Mouse (Mus musculus) ES-Bruce4 (cell line): Measurements from ENCODE around the gene Ryk. TPM values are rescaled to one million over a fixed set of nuclear protein-coding genes. Genes with fewer than 3 reads are reported as not detected.

Experiments used
- H3K27ac ChIP-seq: 2 replicates; pipeline ENCODE4 v1.5.1; 2012; ENCODE audit warnings: low read length, inconsistent platforms; ENCODE audit not compliant: insufficient read depth
- H3K27me3 ChIP-seq: 2 replicates; pipeline ENCODE4 v1.6.1; 2012; ENCODE audit warnings: mild to moderate bottlenecking, low read length, inconsistent platforms; ENCODE audit not compliant: control insufficient read depth, poor library complexity, insufficient read depth, severe bottlenecking
- H3K36me3 ChIP-seq: 2 replicates; pipeline ENCODE4 v1.6.1; 2012; ENCODE audit warnings: inconsistent platforms, mild to moderate bottlenecking, low read length, moderate library complexity; ENCODE audit not compliant: control insufficient read depth, poor library complexity, insufficient read depth, severe bottlenecking
- H3K4me1 ChIP-seq: one replicate; pipeline ENCODE4 v1.8.1; 2011; ENCODE audit warnings: low read length; ENCODE audit not compliant: control insufficient read depth, insufficient read depth
- H3K4me3 ChIP-seq: 2 replicates; pipeline ENCODE4 v1.5.1; 2011; ENCODE audit warnings: low read depth, mild to moderate bottlenecking, low read length
- H3K9ac ChIP-seq: 2 replicates; pipeline ENCODE4 v1.6.1; 2012; ENCODE audit warnings: low read depth, mild to moderate bottlenecking, inconsistent platforms; ENCODE audit not compliant: poor library complexity, severe bottlenecking
- H3K9me3 ChIP-seq: replicated peaks from 2 replicates; pipeline ENCODE4 v1.6.1; 2012; ENCODE audit warnings: mild to moderate bottlenecking, low read length, inconsistent platforms; ENCODE audit not compliant: control insufficient read depth, poor library complexity, insufficient read depth, severe bottlenecking
- CTCF ChIP-seq: IDR thresholded peaks from one replicate; pipeline ENCODE4 v1.8.1; 2011; ENCODE audit warnings: low read depth, low read length
- EP300 ChIP-seq: IDR thresholded peaks from 2 replicates; pipeline ENCODE4 v1.6.1; 2011; ENCODE audit warnings: low read depth, low read length; ENCODE audit not compliant: insufficient read depth
- POLR2A ChIP-seq: IDR thresholded peaks from one replicate; pipeline ENCODE4 v1.8.1; 2011; ENCODE audit warnings: low read length; ENCODE audit not compliant: insufficient read depth
- polyA plus RNA-seq: library from polyadenylated mRNA; stranded (reverse); fragments of >200 nt; gene quantifications from 2 replicates; pipeline ENCODE4 v1.2.4, GENCODE M21; 2011; ENCODE audit warnings: low read depth; ENCODE audit not compliant: missing spikeins, insufficient read depth, insufficient read length

Gene Ryk
- polyA plus RNA-seq, 1 experiment, result 85.3 TPM

GRCm38 (mm10) chr9:102942221-102942620, 107.5 kb downstream of the Ryk start:
- Histone ChIP-seq H3K4me3 (no peak overlapping the region), H3K4me1 (peaks cover 9% of the 10 kb centered on the region), H3K27me3 (no peaks in the 10 kb centered on the region), H3K9ac (no peak overlapping the region), H3K36me3 (no peaks in the 10 kb centered on the region), H3K9me3 (no peaks in the 10 kb centered on the region), H3K27ac (no peak overlapping the region)
- TF ChIP-seq POLR2A (no peak), EP300 (no peak), CTCF (no peak)

- H3K9me3 ChIP-seq, result no peaks in the 10 kb centered on the region
- TF ChIP-seq EP300 (no peak), POLR2A (no peak), CTCF (no peak)
- H3K36me3 ChIP-seq, result no peaks in the 10 kb centered on the region
- H3K27me3 ChIP-seq, result no peaks in the 10 kb centered on the region
- H3K9ac ChIP-seq, result no peak overlapping the region
- no peak overlapping the region for H3K4me3 ChIP-seq
- peaks cover 9% of the 10 kb centered on the region for H3K4me1 ChIP-seq
- H3K27ac ChIP-seq, result no peak overlapping the region
Measured at GRCm38 (mm10) chr9:102944891-102945290, 110.2 kb downstream of the Ryk start.

GRCm38 (mm10) chr9:102946469-102947015, 111.8 kb downstream of the Ryk start:
- H3K36me3 ChIP-seq, result no peaks in the 10 kb centered on the region
- H3K4me3 ChIP-seq, result no peak overlapping the region
- H3K27ac ChIP-seq, result no peak overlapping the region
- no peaks in the 10 kb centered on the region for H3K27me3 ChIP-seq
- no peak for TF ChIP-seq EP300
- no peak for TF ChIP-seq CTCF
- no peak for TF ChIP-seq POLR2A
- H3K9ac ChIP-seq, result no peak overlapping the region
- H3K4me1 ChIP-seq, result peaks cover 9% of the 10 kb centered on the region
- H3K9me3 ChIP-seq, result no peaks in the 10 kb centered on the region

GRCm38 (mm10) chr9:102948706-102949105, 114.0 kb downstream of the Ryk start:
- H3K9me3 ChIP-seq, result no peaks in the 10 kb centered on the region
- peaks cover 5% of the 10 kb centered on the region for H3K4me1 ChIP-seq
- no peaks in the 10 kb centered on the region for H3K36me3 ChIP-seq
- no peaks in the 10 kb centered on the region for H3K27me3 ChIP-seq
- no peak overlapping the region for H3K4me3 ChIP-seq
- H3K27ac ChIP-seq, result no peak overlapping the region
- H3K9ac ChIP-seq, result no peak overlapping the region
- TF ChIP-seq CTCF (no peak), EP300 (no peak), POLR2A (no peak)

- Histone ChIP-seq H3K27ac (no peak overlapping the region), H3K9me3 (no peaks in the 10 kb centered on the region), H3K4me1 (peaks cover 2% of the 10 kb centered on the region), H3K36me3 (no peaks in the 10 kb centered on the region), H3K9ac (no peak overlapping the region), H3K27me3 (no peaks in the 10 kb centered on the region), H3K4me3 (no peak overlapping the region)
- TF ChIP-seq EP300, result no peak
- no peak for TF ChIP-seq CTCF
- TF ChIP-seq POLR2A, result no peak
Measured at GRCm38 (mm10) chr9:102951091-102951994, 116.6 kb downstream of the Ryk start.

- no peak for TF ChIP-seq CTCF
- TF ChIP-seq POLR2A, result no peak
- no peak for TF ChIP-seq EP300
- no peak overlapping the region for H3K27ac ChIP-seq
- H3K4me1 ChIP-seq, result peaks cover 12% of the 10 kb centered on the region
- no peaks in the 10 kb centered on the region for H3K36me3 ChIP-seq
- H3K9me3 ChIP-seq, result no peaks in the 10 kb centered on the region
- no peak overlapping the region for H3K4me3 ChIP-seq
- H3K9ac ChIP-seq, result no peak overlapping the region
- no peaks in the 10 kb centered on the region for H3K27me3 ChIP-seq
Measured at GRCm38 (mm10) chr9:102955866-102956265, 121.1 kb downstream of the Ryk start.

Other genes starting within 250 kb of the Ryk start
- 76.4 and 87.9 TPM in 2 replicates for gene Anapc13, start 208.6 kb upstream of the Ryk start, polyA plus RNA-seq
- gene Cep63, start 208.4 kb upstream of the Ryk start, polyA plus RNA-seq, result 20.9 and 23.5 TPM in 2 replicates
- gene Amotl2, start 118.2 kb upstream of the Ryk start, polyA plus RNA-seq, result 227 and 231 TPM in 2 replicates
- 3.0 and 3.1 TPM in 2 replicates for gene Slco2a1, start 153.8 kb downstream of the Ryk start, polyA plus RNA-seq